Mouse (Mus musculus): ENCODE results near the gene Parp2. TPM values are rescaled to one million over a fixed set of nuclear protein-coding genes. Genes with fewer than 3 reads are reported as not detected.
"Not testable (repeated sequence)": the region's sequence is repeated elsewhere in the genome, so short reads cannot be mapped to it uniquely, and the experiment has no call there.

The Parp2 gene
- polyA plus RNA-seq, 1 experiment from 2014 or later = 67.6 TPM

GRCm38 (mm10) chr14:50855788-50856187 lies 48.1 kb downstream of the Parp2 start:
- Histone ChIP-seq H3K4me2 (no peak overlapping the region), H3K36me3 (replicated peaks) (no peaks in the 10 kb centered on the region), H3K9ac (no peak overlapping the region), H3K4me3 (replicated peaks) (no peak overlapping the region), H3K9me3 (no peaks in the 10 kb centered on the region), H3K4me1 (no peaks in the 10 kb centered on the region), H3K27me3 (no peaks in the 10 kb centered on the region), H3K27ac (no peak overlapping the region)
- ATAC-seq (ENCODE audit: low FRiP score) = no peak
- WGBS = 87% methylated on average over 5 of the region's 5 CpGs

- H3K9ac ChIP-seq = no peak overlapping the region
- ATAC-seq (ENCODE audit: low FRiP score) = no peak
- H3K27ac ChIP-seq = no peak overlapping the region
- no peaks in the 10 kb centered on the region for H3K9me3 ChIP-seq
- H3K4me2 ChIP-seq = no peak overlapping the region
- H3K4me1 ChIP-seq = no peaks in the 10 kb centered on the region
- 94% methylated on average over 10 of the region's 10 CpGs for WGBS
- no peak overlapping the region for H3K4me3 ChIP-seq (replicated peaks)
- H3K27me3 ChIP-seq = no peaks in the 10 kb centered on the region
- no peaks in the 10 kb centered on the region for H3K36me3 ChIP-seq (replicated peaks)
These were observed 55.0 kb downstream of the Parp2 start for GRCm38 (mm10) chr14:50862641-50863040.

DNA sequence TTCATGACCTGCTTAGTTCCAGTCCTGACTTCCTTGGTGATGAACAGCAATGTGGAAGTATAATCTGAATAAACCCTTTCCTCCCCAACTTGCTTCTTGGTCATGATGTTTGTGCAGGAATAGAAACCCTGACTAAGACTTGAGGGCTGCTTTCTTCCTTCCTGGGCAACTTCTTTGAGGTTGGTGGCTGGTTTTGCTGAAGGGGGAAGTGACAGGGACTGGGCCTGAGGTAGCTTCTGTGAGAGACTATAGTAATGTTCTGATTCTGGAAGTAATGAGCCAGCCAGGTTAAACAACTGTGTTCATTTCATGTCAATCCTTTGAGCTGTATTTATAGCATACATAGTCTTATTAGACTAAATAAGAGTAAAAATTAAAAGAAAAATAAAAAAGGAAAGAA lies 57.4 kb downstream of the Parp2 start:
- not testable (repeated sequence) for H3K4me3 ChIP-seq (replicated peaks); H3K9me3 ChIP-seq; H3K4me1 ChIP-seq; H3K27ac ChIP-seq; H3K27me3 ChIP-seq; H3K4me2 ChIP-seq; H3K36me3 ChIP-seq (replicated peaks); H3K9ac ChIP-seq; ATAC-seq (ENCODE audit: low FRiP score)

DNA sequence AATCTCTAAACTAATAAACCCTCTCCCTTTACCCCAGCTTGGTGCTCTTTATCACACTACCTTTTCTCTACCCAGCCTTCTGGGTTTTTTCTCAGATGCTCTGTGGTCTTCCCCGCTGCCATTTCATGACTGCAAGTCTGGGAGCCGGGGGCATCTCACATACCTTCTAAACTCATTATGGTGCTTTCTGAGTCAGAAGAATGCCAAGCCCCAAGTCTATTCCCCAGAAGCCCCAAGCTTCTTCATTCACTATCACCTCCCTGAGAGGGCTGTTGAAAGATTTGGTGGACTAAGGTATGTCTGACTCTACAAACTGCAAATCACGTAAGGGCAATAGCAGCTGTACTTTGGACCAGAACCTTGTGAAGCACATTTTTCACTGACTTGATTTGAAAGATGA lies 59.3 kb downstream of the Parp2 start:
- Histone ChIP-seq H3K4me1 (peaks cover 4% of the 10 kb centered on the region; the same call in 1 of the 2 replicates), H3K9ac (no peak overlapping the region), H3K27me3 (no peaks in the 10 kb centered on the region), H3K27ac (no peak overlapping the region), H3K36me3 (replicated peaks) (no peaks in the 10 kb centered on the region), H3K4me3 (replicated peaks) (no peak overlapping the region), H3K4me2 (no peak overlapping the region), H3K9me3 (no peaks in the 10 kb centered on the region)
- WGBS = 98% methylated on average over 3 of the region's 3 CpGs
- no peak for ATAC-seq (ENCODE audit: low FRiP score)

DNA sequence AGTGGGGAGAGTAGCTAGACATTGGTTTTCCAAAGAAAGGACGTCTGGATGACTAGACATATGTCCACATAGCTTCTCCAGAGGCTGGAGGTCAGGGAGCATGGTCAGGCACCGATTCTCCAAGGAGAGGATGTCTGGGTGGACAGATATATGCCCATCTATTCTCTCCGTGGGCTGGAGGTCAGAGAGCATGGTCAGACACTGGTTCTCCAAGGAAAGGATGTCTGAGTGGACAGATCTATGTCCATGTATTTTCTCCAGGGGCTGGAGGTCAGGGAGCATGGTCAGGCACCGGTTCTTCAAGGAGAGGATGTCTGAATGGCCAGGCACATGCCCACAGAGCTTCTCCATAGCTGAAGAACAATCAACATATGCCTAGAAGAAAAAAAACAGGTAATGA lies 60.6 kb downstream of the Parp2 start:
- Histone ChIP-seq H3K27me3 (no peaks in the 10 kb centered on the region), H3K27ac (no peak overlapping the region), H3K36me3 (replicated peaks) (no peaks in the 10 kb centered on the region), H3K4me1 (peaks cover 4% of the 10 kb centered on the region; the same call in 1 of the 2 replicates), H3K9ac (no peak overlapping the region), H3K4me3 (replicated peaks) (no peak overlapping the region), H3K4me2 (no peak overlapping the region), H3K9me3 (no peaks in the 10 kb centered on the region)
- WGBS = 82% methylated on average over 4 of the region's 4 CpGs
- no peak for ATAC-seq (ENCODE audit: low FRiP score)

GRCm38 (mm10) chr14:50868656-50869055 lies 61.0 kb downstream of the Parp2 start:
- ATAC-seq (ENCODE audit: low FRiP score) = no peak
- Histone ChIP-seq H3K27ac (no peak overlapping the region), H3K4me1 (peaks cover 4% of the 10 kb centered on the region; the same call in 1 of the 2 replicates), H3K4me2 (no peak overlapping the region), H3K36me3 (replicated peaks) (no peaks in the 10 kb centered on the region), H3K4me3 (replicated peaks) (no peak overlapping the region), H3K9ac (no peak overlapping the region), H3K9me3 (no peaks in the 10 kb centered on the region), H3K27me3 (no peaks in the 10 kb centered on the region)
- 89% methylated on average over 5 of the region's 5 CpGs for WGBS

GRCm38 (mm10) chr14:50869889-50870804 lies 62.5 kb downstream of the Parp2 start, which contains the start of gene Tep1:
TSS of gene Tep1 (minus strand) at chr14:50870560.
- 6% methylated on average over 32 of the region's 32 CpGs for WGBS
- H3K27me3 ChIP-seq = no peaks in the 10 kb centered on the region
- no peak within 1 kb of the TSS for H3K27ac ChIP-seq
- H3K9ac ChIP-seq = peak within 1 kb of the TSS; percentile 57
- peak within 1 kb of the TSS; percentile 66 for H3K4me2 ChIP-seq
- peak within 1 kb of the TSS; percentile 49 for H3K4me3 ChIP-seq (replicated peaks)
- peaks cover 4% of the 10 kb centered on the region; the same call in 1 of the 2 replicates for H3K4me1 ChIP-seq
- ATAC-seq (ENCODE audit: low FRiP score) = peak; percentile 83
- H3K9me3 ChIP-seq = no peaks in the 10 kb centered on the region
- no peaks in the 10 kb centered on the region for H3K36me3 ChIP-seq (replicated peaks)

GRCm38 (mm10) chr14:50870805-50871143 lies 63.1 kb downstream of the Parp2 start:
- peak; percentile 42; the same call in 1 of the 2 replicates for ATAC-seq (ENCODE audit: low FRiP score)
- WGBS = 33% methylated on average over 5 of the region's 5 CpGs
- Histone ChIP-seq H3K9ac (no peak overlapping the region), H3K9me3 (no peaks in the 10 kb centered on the region), H3K27ac (no peak overlapping the region), H3K4me2 (peak overlapping the region; percentile 66), H3K27me3 (no peaks in the 10 kb centered on the region), H3K4me3 (replicated peaks) (peak overlapping the region; percentile 49), H3K4me1 (peaks cover 4% of the 10 kb centered on the region; the same call in 1 of the 2 replicates), H3K36me3 (replicated peaks) (no peaks in the 10 kb centered on the region)

Other genes starting within 250 kb of the Parp2 start
- gene Olfr744, start 193.0 kb upstream of the Parp2 start, polyA plus RNA-seq (2016; fragmentation: Nextera tagmentation; extraction: Ambion mirVana) = not detected in 2 replicates
- gene Olfr745, start 168.5 kb upstream of the Parp2 start, polyA plus RNA-seq (2016; fragmentation: Nextera tagmentation; extraction: Ambion mirVana) = 0.14 TPM in 1 of 2 replicates, not detected in the other
- not detected in 2 replicates for gene Olfr746, start 160.8 kb upstream of the Parp2 start, polyA plus RNA-seq (2016; fragmentation: Nextera tagmentation; extraction: Ambion mirVana)
- gene Olfr747, start 114.6 kb upstream of the Parp2 start, polyA plus RNA-seq (2016; fragmentation: Nextera tagmentation; extraction: Ambion mirVana) = not detected in 2 replicates
- gene Olfr748, start 100.5 kb upstream of the Parp2 start, polyA plus RNA-seq (2016; fragmentation: Nextera tagmentation; extraction: Ambion mirVana) = 0.05 TPM in 1 of 2 replicates, not detected in the other
- not detected in 2 replicates for gene Olfr749, start 62.7 kb upstream of the Parp2 start, polyA plus RNA-seq (2016; fragmentation: Nextera tagmentation; extraction: Ambion mirVana)
- 114 and 115 TPM in 2 replicates for gene Ttc5, start 22.3 kb upstream of the Parp2 start, polyA plus RNA-seq (2016; fragmentation: Nextera tagmentation; extraction: Ambion mirVana)
- not detected in 2 replicates for gene Ccnb1ip1, start 109 bp upstream of the Parp2 start, polyA plus RNA-seq (2016; fragmentation: Nextera tagmentation; extraction: Ambion mirVana)
- 4.5 and 4.9 TPM in 2 replicates for gene Tep1, start 62.7 kb downstream of the Parp2 start, polyA plus RNA-seq (2016; fragmentation: Nextera tagmentation; extraction: Ambion mirVana)
- 0.08 and 0.10 TPM in 2 replicates for gene Klhl33, start 89.7 kb downstream of the Parp2 start, polyA plus RNA-seq (2016; fragmentation: Nextera tagmentation; extraction: Ambion mirVana)
- gene Osgep, start 117.1 kb downstream of the Parp2 start, polyA plus RNA-seq (2016; fragmentation: Nextera tagmentation; extraction: Ambion mirVana) = 141 TPM in 2 replicates
- gene Apex1, start 117.1 kb downstream of the Parp2 start, polyA plus RNA-seq (2016; fragmentation: Nextera tagmentation; extraction: Ambion mirVana) = 346 and 350 TPM in 2 replicates
- 67.3 and 73.1 TPM in 2 replicates for gene Pip4p1, start 123.0 kb downstream of the Parp2 start, polyA plus RNA-seq (2016; fragmentation: Nextera tagmentation; extraction: Ambion mirVana)
- gene Pnp, start 123.2 kb downstream of the Parp2 start, polyA plus RNA-seq (2016; fragmentation: Nextera tagmentation; extraction: Ambion mirVana) = 43.8 and 44.3 TPM in 2 replicates
- not detected in 2 replicates for gene Gm49342, start 136.7 kb downstream of the Parp2 start, polyA plus RNA-seq (2016; fragmentation: Nextera tagmentation; extraction: Ambion mirVana)
- 0.42 and 0.60 TPM in 2 replicates for gene Pnp2, start 148.2 kb downstream of the Parp2 start, polyA plus RNA-seq (2016; fragmentation: Nextera tagmentation; extraction: Ambion mirVana)
- gene Rnase10, start 199.9 kb downstream of the Parp2 start, polyA plus RNA-seq (2016; fragmentation: Nextera tagmentation; extraction: Ambion mirVana) = not detected in 2 replicates
- gene Rnase9, start 234.0 kb downstream of the Parp2 start, polyA plus RNA-seq (2016; fragmentation: Nextera tagmentation; extraction: Ambion mirVana) = not detected in 2 replicates
- gene Rnase11, start 242.3 kb downstream of the Parp2 start, polyA plus RNA-seq (2016; fragmentation: Nextera tagmentation; extraction: Ambion mirVana) = not detected in 2 replicates
- not detected in 2 replicates for gene Rnase12, start 249.8 kb downstream of the Parp2 start, polyA plus RNA-seq (2016; fragmentation: Nextera tagmentation; extraction: Ambion mirVana)

All from forebrain, embryonic 12.5 days (tissue).